Mouse (Mus musculus): ENCODE data around the gene Scd2.

DNA sequence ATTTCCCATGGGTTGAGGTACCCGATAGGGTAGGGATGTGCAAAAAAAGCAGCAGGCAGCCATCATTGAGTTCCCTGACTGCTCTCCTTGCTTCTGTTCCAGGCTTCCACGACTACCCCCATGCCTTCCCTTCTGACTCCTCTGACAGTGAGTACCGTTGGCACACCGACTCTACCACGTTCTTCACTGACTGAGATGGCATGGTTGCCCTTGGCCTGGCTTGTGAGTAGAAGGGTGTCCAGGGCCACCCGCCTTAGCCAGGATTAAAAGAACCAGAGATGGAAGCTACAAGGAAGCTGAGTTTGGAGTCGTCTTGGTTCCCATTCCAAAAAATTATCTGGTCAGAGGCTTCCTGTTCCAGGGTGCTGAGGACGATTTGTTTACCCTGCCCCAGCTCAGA is 15.5 kb upstream of the Scd2 start:
- TF ChIP-seq EP300 (optimal IDR thresholded peaks at IDR 0.05) (no peak), CTCF (IDR thresholded peaks at IDR 0.05; ENCODE audit: low read depth) (no peak)
